Mouse (Mus musculus): ENCODE data around the gene Ide.

Gene Ide

GRCm38 (mm10) chr19:37332726-37333125 lies 4.9 kb downstream of the Ide start:
- no peak for DNase-seq

- DNase-seq, result no peak
Observed at GRCm38 (mm10) chr19:37327216-37327615, 10.4 kb downstream of the Ide start.

GRCm38 (mm10) chr19:37323566-37323965 lies 14.1 kb downstream of the Ide start:
- DNase-seq, result no peak

GRCm38 (mm10) chr19:37320802-37321619 lies 16.6 kb downstream of the Ide start:
- peak; percentile 21 for DNase-seq

- no peak for DNase-seq
Observed at GRCm38 (mm10) chr19:37317359-37317758, 20.3 kb downstream of the Ide start.

- DNase-seq, result no peak
Observed at GRCm38 (mm10) chr19:37315091-37315490, 22.6 kb downstream of the Ide start.

- DNase-seq, result no peak
Observed at GRCm38 (mm10) chr19:37311426-37311825, 26.2 kb downstream of the Ide start.

- DNase-seq, result no peak
Observed at GRCm38 (mm10) chr19:37310133-37310532, 27.5 kb downstream of the Ide start.

- DNase-seq, result no peak
Observed at GRCm38 (mm10) chr19:37308941-37309340, 28.7 kb downstream of the Ide start.

GRCm38 (mm10) chr19:37307826-37308545 lies 29.7 kb downstream of the Ide start:
- no peak for DNase-seq

GRCm38 (mm10) chr19:37306176-37306575 lies 31.5 kb downstream of the Ide start:
- no peak for DNase-seq

GRCm38 (mm10) chr19:37304866-37305265 lies 32.8 kb downstream of the Ide start:
- DNase-seq, result no peak

GRCm38 (mm10) chr19:37304006-37304405 lies 33.6 kb downstream of the Ide start:
- DNase-seq, result no peak

- no peak for DNase-seq
Observed at GRCm38 (mm10) chr19:37301733-37302132, 35.9 kb downstream of the Ide start.

GRCm38 (mm10) chr19:37291676-37292075 lies 46.0 kb downstream of the Ide start:
- no peak for DNase-seq

- no peak for DNase-seq
Observed at GRCm38 (mm10) chr19:37290906-37291305, 46.7 kb downstream of the Ide start.

GRCm38 (mm10) chr19:37284775-37285174 lies 52.9 kb downstream of the Ide start:
- no peak for DNase-seq

GRCm38 (mm10) chr19:37283166-37283565 lies 54.5 kb downstream of the Ide start:
- DNase-seq, result no peak

GRCm38 (mm10) chr19:37281710-37282109 lies 55.9 kb downstream of the Ide start:
- DNase-seq, result no peak

- DNase-seq, result no peak
Observed at GRCm38 (mm10) chr19:37279194-37279593, 58.5 kb downstream of the Ide start.

GRCm38 (mm10) chr19:37275555-37275954 lies 62.1 kb downstream of the Ide start:
- DNase-seq, result no peak

GRCm38 (mm10) chr19:37269106-37269505 lies 68.5 kb downstream of the Ide start:
- no peak for DNase-seq

GRCm38 (mm10) chr19:37265333-37266103 lies 72.1 kb downstream of the Ide start:
- DNase-seq, result peak; percentile 95

All from lung, postnatal 10 days (tissue).